Mouse (Mus musculus): ENCODE data around the gene Repin1. TPM values are rescaled to one million over a fixed set of nuclear protein-coding genes. Genes with fewer than 3 reads are reported as not detected.

Repin1 gene
- total and polyA plus RNA-seq, 2 experiments: 31.1 to 73.6 TPM

DNA sequence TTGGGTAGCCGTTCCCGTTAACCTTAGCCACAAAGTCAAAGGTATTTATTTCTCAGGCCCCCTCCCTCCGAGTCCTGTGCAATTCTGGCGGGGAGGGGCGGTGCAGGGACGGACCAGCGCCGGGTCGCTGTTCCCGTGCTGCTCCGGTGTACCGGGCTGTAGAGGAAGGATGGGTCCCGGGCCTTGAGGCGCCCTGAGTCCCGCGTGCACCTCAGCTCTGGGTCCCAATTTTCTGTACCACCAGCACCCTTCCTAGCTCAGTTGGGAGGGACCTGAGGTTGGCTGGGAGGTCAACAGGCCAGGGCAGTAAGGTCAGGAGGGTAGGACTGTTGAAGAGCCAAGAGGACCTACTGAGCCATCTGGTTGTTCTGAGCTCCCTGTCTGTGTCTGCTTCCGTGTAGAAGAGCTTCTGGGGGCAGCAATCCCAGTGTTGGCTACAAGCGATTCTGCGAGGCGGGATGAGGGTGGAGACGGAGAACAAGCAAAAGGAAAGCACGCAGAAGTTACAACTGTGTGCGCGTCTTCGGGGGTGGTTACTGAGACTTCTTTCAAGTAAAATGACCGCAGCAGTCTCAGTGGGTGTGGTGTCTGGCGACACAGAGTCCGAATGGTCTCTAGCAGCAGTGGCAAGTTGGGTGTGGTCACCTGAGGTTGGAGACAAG, 8.5 kb downstream of the Repin1 start:
- H3K79me2 ChIP-seq (ENCODE audit: control insufficient read depth, insufficient read depth, low read length): peaks cover 10% of the 10 kb centered on the region
- H3K9ac ChIP-seq (ENCODE audit: low read depth, low read length): peak overlapping the region; percentile 83
- no peaks in the 10 kb centered on the region for H3K27me3 ChIP-seq (ENCODE audit: control insufficient read depth, insufficient read depth, low read length)
- WGBS: under 1% methylated on average over 28 of the region's 28 CpGs
- peak; percentile 82 for DNase-seq (ENCODE audit: extremely low read depth, low read depth, low spot score)
- peaks cover 39% of the 10 kb centered on the region for H3K4me1 ChIP-seq (ENCODE audit: control insufficient read depth, insufficient read depth, low read length)
- H3K4me3 ChIP-seq (ENCODE audit: insufficient read depth, low read depth, low read length): peak overlapping the region; percentile 59
- H3K36me3 ChIP-seq (ENCODE audit: control insufficient read depth, insufficient read depth, low read length): peaks cover 16% of the 10 kb centered on the region
- TF ChIP-seq POLR2A (IDR thresholded peaks at IDR 0.05; ENCODE audit: extremely low read depth, insufficient read depth, low read length) (peak; percentile 25; the same call in 1 of the 2 replicates), CTCF (IDR thresholded peaks at IDR 0.05; ENCODE audit: low read depth, low read length) (no peak)
- H3K27ac ChIP-seq (replicated peaks; ENCODE audit: insufficient read depth, low read depth, low read length): peak overlapping the region; percentile 90

- peaks cover 3% of the 10 kb centered on the region; the same call in 1 of the 2 replicates for H3K79me2 ChIP-seq (ENCODE audit: control insufficient read depth, insufficient read depth, low read length)
- H3K27ac ChIP-seq (replicated peaks; ENCODE audit: insufficient read depth, low read depth, low read length): no peak overlapping the region
- TF ChIP-seq POLR2A (IDR thresholded peaks at IDR 0.05; ENCODE audit: extremely low read depth, insufficient read depth, low read length) (no peak), CTCF (IDR thresholded peaks at IDR 0.05; ENCODE audit: low read depth, low read length) (no peak)
- no peak overlapping the region for H3K4me3 ChIP-seq (ENCODE audit: insufficient read depth, low read depth, low read length)
- H3K27me3 ChIP-seq (ENCODE audit: control insufficient read depth, insufficient read depth, low read length): no peaks in the 10 kb centered on the region
- DNase-seq (ENCODE audit: extremely low read depth, low read depth, low spot score): peak; percentile 18
- no peaks in the 10 kb centered on the region for H3K36me3 ChIP-seq (ENCODE audit: control insufficient read depth, insufficient read depth, low read length)
- 59% methylated on average over 2 of the region's 2 CpGs for WGBS
- H3K4me1 ChIP-seq (ENCODE audit: control insufficient read depth, insufficient read depth, low read length): no peaks in the 10 kb centered on the region
- no peak overlapping the region for H3K9ac ChIP-seq (ENCODE audit: low read depth, low read length)
Measured at GRCm38 (mm10) chr6:48608124-48608523, 14.4 kb downstream of the Repin1 start.

GRCm38 (mm10) chr6:48609512-48609911, 15.8 kb downstream of the Repin1 start:
- Histone ChIP-seq H3K9ac (ENCODE audit: low read depth, low read length) (no peak overlapping the region), H3K79me2 (ENCODE audit: control insufficient read depth, insufficient read depth, low read length) (no peaks in the 10 kb centered on the region), H3K4me3 (ENCODE audit: insufficient read depth, low read depth, low read length) (no peak overlapping the region), H3K36me3 (ENCODE audit: control insufficient read depth, insufficient read depth, low read length) (peaks cover 6% of the 10 kb centered on the region; the same call in 1 of the 2 replicates), H3K4me1 (ENCODE audit: control insufficient read depth, insufficient read depth, low read length) (no peaks in the 10 kb centered on the region), H3K27ac (replicated peaks; ENCODE audit: insufficient read depth, low read depth, low read length) (no peak overlapping the region), H3K27me3 (ENCODE audit: control insufficient read depth, insufficient read depth, low read length) (no peaks in the 10 kb centered on the region)
- 84% methylated on average over 7 of the region's 7 CpGs for WGBS
- DNase-seq (ENCODE audit: extremely low read depth, low read depth, low spot score): no peak
- TF ChIP-seq CTCF (IDR thresholded peaks at IDR 0.05; ENCODE audit: low read depth, low read length): no peak
- TF ChIP-seq POLR2A (IDR thresholded peaks at IDR 0.05; ENCODE audit: extremely low read depth, insufficient read depth, low read length): no peak

- H3K9ac ChIP-seq (ENCODE audit: low read depth, low read length): no peak overlapping the region
Measured at GRCm38 (mm10) chr6:48610657-48611056, 17.0 kb downstream of the Repin1 start.

GRCm38 (mm10) chr6:48613464-48613863, 19.8 kb downstream of the Repin1 start:
- H3K9ac ChIP-seq (ENCODE audit: low read depth, low read length): no peak overlapping the region
- no peak overlapping the region for H3K27ac ChIP-seq (replicated peaks; ENCODE audit: insufficient read depth, low read depth, low read length)
- no peaks in the 10 kb centered on the region for H3K27me3 ChIP-seq (ENCODE audit: control insufficient read depth, insufficient read depth, low read length)
- no peak for DNase-seq (ENCODE audit: extremely low read depth, low read depth, low spot score)
- H3K36me3 ChIP-seq (ENCODE audit: control insufficient read depth, insufficient read depth, low read length): peaks cover 6% of the 10 kb centered on the region; the same call in 1 of the 2 replicates
- no peak overlapping the region for H3K4me3 ChIP-seq (ENCODE audit: insufficient read depth, low read depth, low read length)
- no peaks in the 10 kb centered on the region for H3K4me1 ChIP-seq (ENCODE audit: control insufficient read depth, insufficient read depth, low read length)
- 95% methylated on average over 4 of the region's 4 CpGs for WGBS
- TF ChIP-seq CTCF (IDR thresholded peaks at IDR 0.05; ENCODE audit: low read depth, low read length): no peak
- no peak for TF ChIP-seq POLR2A (IDR thresholded peaks at IDR 0.05; ENCODE audit: extremely low read depth, insufficient read depth, low read length)
- no peaks in the 10 kb centered on the region for H3K79me2 ChIP-seq (ENCODE audit: control insufficient read depth, insufficient read depth, low read length)

More at GRCm38 (mm10) chr6:48610657-48611056, 17.0 kb downstream of the Repin1 start:
- peaks cover 6% of the 10 kb centered on the region; the same call in 1 of the 2 replicates for H3K36me3 ChIP-seq (ENCODE audit: control insufficient read depth, insufficient read depth, low read length)
- H3K27ac ChIP-seq (replicated peaks; ENCODE audit: insufficient read depth, low read depth, low read length): no peak overlapping the region
- no peak overlapping the region for H3K4me3 ChIP-seq (ENCODE audit: insufficient read depth, low read depth, low read length)
- H3K4me1 ChIP-seq (ENCODE audit: control insufficient read depth, insufficient read depth, low read length): no peaks in the 10 kb centered on the region
- no peaks in the 10 kb centered on the region for H3K79me2 ChIP-seq (ENCODE audit: control insufficient read depth, insufficient read depth, low read length)
- no peaks in the 10 kb centered on the region for H3K27me3 ChIP-seq (ENCODE audit: control insufficient read depth, insufficient read depth, low read length)
- DNase-seq (ENCODE audit: extremely low read depth, low read depth, low spot score): no peak
- 33% methylated on average over 3 of the region's 3 CpGs for WGBS
- no peak for TF ChIP-seq CTCF (IDR thresholded peaks at IDR 0.05; ENCODE audit: low read depth, low read length)
- TF ChIP-seq POLR2A (IDR thresholded peaks at IDR 0.05; ENCODE audit: extremely low read depth, insufficient read depth, low read length): no peak

DNA sequence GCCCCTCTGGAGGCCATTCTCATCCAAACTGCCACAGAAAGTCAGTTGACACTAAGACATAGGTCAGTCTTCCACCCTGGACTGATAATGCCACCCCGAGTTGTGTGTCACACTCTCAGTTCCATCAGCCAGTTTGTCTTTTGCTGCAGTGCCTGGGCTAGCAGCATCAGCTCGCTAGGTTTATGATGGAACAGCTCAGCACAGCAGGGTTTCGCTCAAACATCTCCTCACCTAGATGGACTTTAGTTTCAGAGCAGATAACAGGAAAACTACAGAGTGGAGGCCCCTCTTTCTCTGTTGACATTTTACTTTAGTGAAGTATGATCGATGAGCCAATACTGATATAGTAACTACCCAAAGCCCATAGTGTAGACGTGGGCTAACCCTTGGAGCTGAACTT, 21.1 kb downstream of the Repin1 start:
- H3K9ac ChIP-seq (ENCODE audit: low read depth, low read length): no peak overlapping the region
- H3K79me2 ChIP-seq (ENCODE audit: control insufficient read depth, insufficient read depth, low read length): no peaks in the 10 kb centered on the region
- 81% methylated on average over 5 of the region's 5 CpGs for WGBS
- no peak overlapping the region for H3K4me3 ChIP-seq (ENCODE audit: insufficient read depth, low read depth, low read length)
- H3K36me3 ChIP-seq (ENCODE audit: control insufficient read depth, insufficient read depth, low read length): peaks cover 9% of the 10 kb centered on the region; the same call in 1 of the 2 replicates
- no peak overlapping the region for H3K27ac ChIP-seq (replicated peaks; ENCODE audit: insufficient read depth, low read depth, low read length)
- TF ChIP-seq CTCF (IDR thresholded peaks at IDR 0.05; ENCODE audit: low read depth, low read length) (no peak), POLR2A (IDR thresholded peaks at IDR 0.05; ENCODE audit: extremely low read depth, insufficient read depth, low read length) (no peak)
- no peak for DNase-seq (ENCODE audit: extremely low read depth, low read depth, low spot score)
- H3K4me1 ChIP-seq (ENCODE audit: control insufficient read depth, insufficient read depth, low read length): no peaks in the 10 kb centered on the region
- no peaks in the 10 kb centered on the region for H3K27me3 ChIP-seq (ENCODE audit: control insufficient read depth, insufficient read depth, low read length)
